Mouse (Mus musculus) thymus, postnatal 36 days (tissue): Measurements from ENCODE around the gene Rps6ka5.

ENCODE experiments used
- DNase-seq, 2 experiments: peaks; one replicate each; pipeline ENCODE4 v3.0.0; 2022; ENCODE audit warnings: mixed read lengths in 2 of 2

Rps6ka5 gene

DNA sequence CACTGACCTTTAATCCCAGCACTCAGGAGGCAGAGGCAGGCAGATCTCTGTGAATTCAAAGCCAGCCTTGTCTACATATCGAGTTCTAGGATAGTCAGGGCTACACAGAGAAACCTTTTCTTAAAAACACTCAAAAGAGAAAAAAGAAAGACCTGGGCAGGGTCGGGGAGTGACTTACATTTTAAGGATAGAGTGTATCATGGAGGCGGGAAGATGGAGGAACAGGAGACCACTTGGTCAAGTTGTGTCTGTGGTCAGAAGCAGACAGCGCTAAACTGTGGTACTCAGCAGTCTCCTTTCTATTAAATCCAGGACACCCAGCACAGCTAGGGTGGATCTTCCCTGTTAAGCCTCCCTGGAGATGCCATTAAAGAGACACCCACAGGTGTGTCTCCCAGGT, at the start of gene Rps6ka5:
Gene Rps6ka5 (minus strand): TSS at position 333 of the 400 bp plus-strand sequence.
- no peak for DNase-seq

DNA sequence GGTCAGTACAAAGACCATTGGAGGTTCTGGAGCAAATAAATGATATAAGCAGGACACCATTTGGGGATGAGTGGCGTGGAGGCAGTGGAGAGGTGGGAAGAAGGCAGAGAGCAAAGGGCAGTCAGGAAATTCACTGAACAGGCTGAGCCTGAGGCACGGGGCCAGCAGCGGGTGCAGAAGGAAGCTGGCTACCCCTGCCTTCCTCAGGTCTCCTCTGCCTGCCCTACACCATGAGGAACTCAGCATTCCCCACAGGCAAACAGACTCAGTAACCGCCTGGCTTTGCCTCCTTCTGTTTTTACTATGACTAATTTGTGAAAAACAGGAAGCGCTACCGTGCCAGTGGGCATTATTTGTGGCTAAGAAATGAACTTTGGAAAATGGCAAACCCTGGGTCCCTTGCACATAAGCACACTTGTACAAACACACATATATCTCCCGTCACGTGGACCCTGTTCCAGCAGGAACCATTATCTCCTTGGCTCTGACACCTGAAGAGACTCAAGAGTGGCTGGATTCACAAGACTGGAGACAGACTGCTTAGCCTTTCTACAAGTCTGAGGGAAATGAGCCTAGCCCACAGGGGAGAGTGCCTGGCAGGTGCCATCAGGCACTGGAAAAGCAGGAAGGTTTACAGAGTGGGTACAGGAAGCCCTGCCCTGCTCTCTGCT, 49.3 kb upstream of the Rps6ka5 start:
- DNase-seq = no peak

GRCm38 (mm10) chr12:100775291-100775690, 48.5 kb upstream of the Rps6ka5 start:
- no peak for DNase-seq

GRCm38 (mm10) chr12:100774756-100775155, 48.0 kb upstream of the Rps6ka5 start:
- DNase-seq = no peak

DNA sequence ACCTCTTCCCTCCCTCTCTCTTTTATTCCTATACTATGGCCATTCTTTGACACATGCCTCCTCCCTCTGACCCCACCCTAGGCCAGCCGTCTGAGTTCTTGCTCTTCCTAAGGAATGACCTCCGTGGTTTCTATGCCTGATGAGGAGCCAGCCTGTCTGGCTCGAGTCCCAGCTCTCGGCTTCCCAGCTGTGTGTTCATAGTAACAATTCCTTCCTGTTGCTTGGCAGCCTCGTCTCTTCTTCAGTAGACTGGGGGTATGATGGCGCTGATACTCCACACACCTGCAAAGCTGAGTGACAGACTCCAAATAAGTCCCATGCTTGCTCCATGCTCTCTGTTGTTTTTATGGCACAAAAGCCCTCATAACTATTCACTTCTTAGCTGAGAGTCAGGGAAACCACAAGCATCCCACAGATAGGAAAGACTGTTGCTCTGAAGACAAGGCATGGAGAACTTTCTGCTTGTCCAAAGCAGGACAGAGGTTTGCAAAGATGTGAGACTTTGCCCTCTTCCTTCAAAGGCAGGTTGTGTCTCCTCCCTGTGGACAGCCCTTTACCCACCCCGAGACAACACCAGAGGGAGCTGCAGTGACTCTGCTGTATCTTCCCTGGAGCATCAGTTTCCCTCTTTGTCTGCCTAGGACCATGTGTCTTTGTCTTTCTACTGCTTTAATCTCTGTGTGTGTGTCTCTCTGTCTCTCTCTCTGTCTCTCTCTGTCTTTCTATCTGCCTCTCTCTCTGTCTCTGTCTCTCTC, 45.6 kb upstream of the Rps6ka5 start:
- peak; percentile 39 to 41 for DNase-seq

GRCm38 (mm10) chr12:100770765-100771164, 44.0 kb upstream of the Rps6ka5 start:
- DNase-seq = no peak

- no peak for DNase-seq
These were observed 43.1 kb upstream of the Rps6ka5 start for GRCm38 (mm10) chr12:100769871-100770270.

GRCm38 (mm10) chr12:100764329-100765018, 37.7 kb upstream of the Rps6ka5 start:
- DNase-seq = peak in 1 of 2 experiments; percentile 15

GRCm38 (mm10) chr12:100762663-100763425, 36.1 kb upstream of the Rps6ka5 start:
- no peak for DNase-seq

DNA sequence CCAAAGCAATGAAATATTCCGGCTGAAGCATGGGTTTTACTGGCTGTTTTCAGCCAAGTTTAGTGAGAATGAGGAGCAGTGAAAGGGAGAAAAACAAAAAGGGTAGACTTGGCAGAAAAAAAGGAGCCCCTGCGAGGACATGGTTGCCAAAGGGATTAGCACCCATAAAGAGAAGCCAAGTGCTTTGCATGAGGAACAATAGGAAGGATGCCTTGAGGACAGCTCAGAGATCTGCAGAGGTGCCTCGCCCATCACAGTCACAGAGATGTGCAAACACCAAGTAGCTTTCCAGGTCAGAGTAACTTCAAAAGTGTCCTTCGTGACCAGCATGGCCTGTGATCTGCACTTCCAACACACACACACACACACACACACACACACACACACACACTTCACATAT, 30.6 kb upstream of the Rps6ka5 start:
- no peak for DNase-seq

DNA sequence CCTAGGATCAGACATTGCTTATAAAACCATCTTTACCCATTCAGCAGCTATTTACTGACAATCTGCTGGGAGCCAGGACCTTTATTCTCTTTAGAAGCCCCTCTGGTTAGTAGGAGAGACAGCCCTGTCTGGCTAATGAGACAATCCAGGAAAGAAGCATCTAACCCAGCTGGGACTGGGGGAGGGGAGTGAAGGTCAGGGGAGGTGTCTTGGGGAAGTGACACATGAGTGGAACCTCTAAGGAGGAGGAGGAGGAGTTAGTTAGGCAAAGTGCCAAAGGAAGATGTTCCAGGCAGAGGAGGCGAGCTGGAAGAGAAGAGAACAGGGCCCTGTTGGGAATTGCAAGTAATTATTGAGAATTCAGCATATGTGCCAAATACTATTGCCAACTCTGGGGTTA, 26.9 kb upstream of the Rps6ka5 start:
- no peak for DNase-seq

DNA sequence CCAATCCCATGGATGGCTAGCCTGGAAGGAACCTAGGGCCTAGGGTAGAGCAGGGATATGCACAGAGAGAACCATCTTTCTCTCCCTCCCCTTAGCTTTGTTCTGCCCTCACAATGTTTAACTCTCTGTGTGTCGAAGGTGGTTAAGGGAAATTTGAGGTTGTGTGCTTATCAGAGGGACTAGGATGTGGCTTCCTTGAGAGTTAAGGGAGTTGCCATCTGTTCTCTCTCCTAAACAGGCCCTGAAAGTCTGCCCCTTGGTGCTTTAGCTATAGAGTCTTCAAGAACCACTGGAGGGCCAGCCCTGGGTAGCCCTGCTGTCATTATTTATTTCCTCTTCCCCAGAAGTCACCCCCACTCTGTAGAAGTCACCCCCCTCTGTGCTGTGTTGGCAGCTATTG, 26.2 kb upstream of the Rps6ka5 start:
- no peak for DNase-seq

- DNase-seq = peak in 1 of 2 experiments; percentile 10
These were observed 15.7 kb upstream of the Rps6ka5 start for GRCm38 (mm10) chr12:100742468-100742867.

DNA sequence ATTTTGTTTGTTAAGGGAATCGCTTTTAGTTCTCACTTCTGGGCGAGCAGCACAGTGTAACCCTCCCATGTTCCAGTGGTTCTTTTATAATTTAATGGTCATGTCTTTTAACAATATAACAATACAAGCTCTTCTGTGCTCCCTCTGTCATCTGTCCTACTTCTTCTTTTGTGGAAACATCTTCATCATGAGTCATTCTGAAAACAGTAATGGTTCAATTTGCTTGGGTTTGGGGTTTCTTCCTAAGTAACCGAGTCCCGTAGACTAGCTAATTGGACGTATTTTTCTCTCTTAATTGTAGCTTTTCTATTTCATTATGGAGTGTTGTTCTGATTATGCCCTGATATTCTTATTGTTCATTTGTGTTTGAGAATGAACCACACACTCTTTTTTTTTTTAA, 13.5 kb upstream of the Rps6ka5 start:
- no peak for DNase-seq

DNA sequence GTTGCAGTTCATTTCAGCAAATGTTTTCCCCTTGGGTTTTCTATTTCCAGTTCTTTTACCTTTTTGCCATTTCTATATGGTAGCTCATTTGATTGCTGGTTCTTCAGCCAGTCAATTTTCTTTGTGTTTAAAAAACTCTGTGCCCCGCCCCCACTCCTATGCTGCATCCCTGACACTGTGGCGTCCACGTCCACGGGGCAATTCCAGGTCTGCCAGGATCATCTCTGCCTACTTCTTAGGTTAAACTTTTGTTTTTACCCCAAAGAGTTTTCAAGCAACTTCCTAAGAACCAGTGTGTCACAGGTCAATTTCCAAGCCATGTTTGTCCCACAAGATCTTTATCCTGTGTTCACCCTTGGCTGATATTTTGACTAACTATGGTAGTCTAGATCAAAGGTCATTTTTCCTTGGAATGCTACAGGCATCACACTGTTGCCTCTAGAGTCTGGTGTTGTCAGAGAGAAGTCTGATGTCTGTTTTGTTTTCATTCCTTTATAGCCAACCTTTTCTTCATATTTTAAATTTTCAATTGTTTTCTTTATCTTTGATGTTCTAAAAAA, 12.3 kb upstream of the Rps6ka5 start:
- DNase-seq = no peak

DNA sequence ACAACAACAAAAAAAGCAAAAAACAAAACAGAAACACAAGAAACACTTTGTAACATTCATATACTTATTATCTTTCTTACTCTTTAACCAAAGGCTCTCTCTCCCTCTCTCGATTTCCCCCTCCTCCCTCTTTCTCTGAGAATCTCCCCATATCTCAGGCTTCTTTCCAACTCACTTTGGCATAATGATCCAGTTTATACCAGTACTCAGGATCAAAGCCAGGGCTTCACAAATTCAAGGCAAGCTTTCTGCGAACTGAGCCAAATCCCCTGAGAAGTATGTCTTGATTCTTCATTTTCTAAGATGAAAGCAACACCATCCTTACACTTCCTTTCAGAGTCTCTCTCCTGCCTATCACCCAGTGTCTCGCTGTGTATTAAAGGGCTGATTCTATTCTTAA, 11.7 kb upstream of the Rps6ka5 start:
- DNase-seq = no peak

DNA sequence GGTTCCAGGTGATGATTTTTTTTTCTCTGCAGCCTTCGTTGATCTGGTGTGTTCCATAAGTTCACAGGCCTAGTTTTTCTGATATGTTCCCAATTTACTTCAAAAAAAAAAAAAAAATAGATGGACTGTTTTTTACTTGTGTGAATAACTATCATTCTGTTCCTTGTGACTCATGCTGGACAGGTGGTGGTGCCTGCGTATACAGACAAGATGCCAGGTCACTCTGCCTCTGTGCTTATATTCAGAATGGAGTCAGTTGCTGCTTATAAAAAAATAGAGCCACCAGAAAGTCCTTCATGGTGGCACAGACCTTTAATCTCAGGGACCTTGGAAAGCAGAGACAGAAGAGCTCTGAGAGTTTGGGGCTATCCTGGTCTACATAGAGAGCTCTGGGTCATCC, 8.8 kb upstream of the Rps6ka5 start:
- DNase-seq = no peak

- DNase-seq = no peak
These were observed 8.4 kb upstream of the Rps6ka5 start for GRCm38 (mm10) chr12:100735156-100735555.

DNA sequence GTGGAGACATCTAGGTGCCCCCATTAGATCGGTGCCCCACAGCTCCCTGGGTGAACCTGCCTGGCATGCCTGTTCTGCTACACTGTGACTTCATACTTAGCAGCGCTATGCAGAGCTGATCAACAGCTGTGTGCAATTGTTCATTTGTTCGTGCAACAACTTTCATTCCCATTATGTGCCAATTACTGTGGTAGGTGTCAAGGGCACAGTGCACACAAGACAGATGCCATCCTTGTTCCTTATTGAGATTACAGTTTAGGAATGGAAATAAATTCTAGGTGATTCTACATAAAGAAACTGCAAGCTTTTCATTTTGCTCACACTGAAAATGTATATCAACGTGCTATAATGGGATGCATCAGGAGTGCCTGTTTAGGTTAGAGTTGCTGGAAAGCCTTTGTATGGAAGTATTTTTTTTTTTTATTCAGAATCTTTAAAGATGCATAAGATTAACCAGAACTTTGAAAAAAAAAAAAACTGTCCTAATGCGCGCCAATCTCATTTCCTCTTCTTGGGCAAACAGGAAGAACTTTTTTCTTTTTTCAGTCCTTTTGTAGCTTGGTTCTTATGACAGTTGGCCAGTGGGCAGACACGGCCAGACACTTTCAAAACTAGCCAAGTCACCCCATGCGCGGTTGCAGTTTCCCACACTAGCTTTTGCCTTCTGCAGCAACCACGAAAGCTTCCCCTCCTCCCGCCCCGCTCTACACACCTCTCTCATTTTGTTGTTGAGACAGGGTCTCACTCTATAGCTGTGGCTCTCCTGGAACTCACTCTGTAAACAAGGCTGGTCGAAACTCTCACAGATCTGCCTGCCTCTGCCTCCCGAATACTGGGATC, 2.1 kb upstream of the Rps6ka5 start:
- DNase-seq = peak; percentile 43 to 47

DNA sequence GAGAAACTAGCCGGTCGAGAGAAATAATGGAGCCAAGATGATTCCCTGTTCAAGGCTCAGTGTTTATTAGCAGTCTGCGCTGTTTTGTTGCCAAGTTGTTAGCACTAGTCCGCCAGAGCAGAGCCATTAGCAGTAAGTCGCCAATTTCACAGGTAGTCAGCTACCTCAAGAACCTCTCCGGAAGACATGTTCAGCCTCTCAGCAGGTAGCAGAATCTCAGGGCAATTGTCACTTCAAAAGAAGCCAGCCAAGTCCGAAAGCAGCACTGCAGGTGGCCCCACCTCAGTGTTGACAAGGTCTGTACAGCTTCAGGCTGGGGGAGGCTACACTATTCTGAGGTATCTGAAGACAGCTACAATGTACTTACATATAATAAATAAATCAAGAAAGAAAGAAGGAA, 1.1 kb upstream of the Rps6ka5 start:
- DNase-seq = no peak

- no peak for DNase-seq
These were observed 1.4 kb downstream of the Rps6ka5 start for GRCm38 (mm10) chr12:100725458-100725786.
